Mouse (Mus musculus) forebrain, embryonic 14.5 days (tissue): ENCODE measurements around the gene Mal. TPM values are rescaled to one million over a fixed set of nuclear protein-coding genes. Genes with fewer than 3 reads are reported as not detected.
A peak's percentile ranks its signal among the peaks of the same experiment; 100 is the strongest.

Experiments used
- ATAC-seq: fragments of 200-750 bp; cut with Nextera tagmentation; 2 replicates; pipeline ENCODE4 v1.8.0; 2017; ENCODE audit warnings: mild to moderate bottlenecking, moderate library complexity
- DNase-seq: peaks from one replicate; pipeline ENCODE4 v3.0.0-alpha.2; 2015; ENCODE audit warnings: low spot score
- H3K27ac ChIP-seq: fragments of 300-500 bp; sonication (generic); 2 replicates; pipeline ENCODE4 v1.5.1; 2014; ENCODE audit warnings: low read depth, mild to moderate bottlenecking, control low read depth, low read length, moderate library complexity
- H3K27me3 ChIP-seq: fragments of 300-500 bp; sonication (generic); replicated peaks from 2 replicates; pipeline ENCODE4 v1.6.1; 2014; ENCODE audit warnings: low read length, control low read depth, mixed read lengths; ENCODE audit not compliant: control insufficient read depth, insufficient read depth
- H3K36me3 ChIP-seq: fragments of 300-500 bp; sonication (generic); 2 replicates; pipeline ENCODE4 v1.6.1; 2014; ENCODE audit warnings: low read length, control low read depth; ENCODE audit not compliant: control insufficient read depth, insufficient read depth
- H3K4me1 ChIP-seq: fragments of 300-500 bp; sonication (generic); 2 replicates; pipeline ENCODE4 v1.6.1; 2014; ENCODE audit warnings: antibody characterized with exemption, low read length, control low read depth; ENCODE audit not compliant: control insufficient read depth, insufficient read depth
- H3K4me2 ChIP-seq: fragments of 300-500 bp; sonication (generic); 2 replicates; pipeline ENCODE4 v1.6.1; 2014; ENCODE audit warnings: mild to moderate bottlenecking, control low read depth, low read length
- H3K4me3 ChIP-seq: fragments of 300-500 bp; sonication (generic); 2 replicates; pipeline ENCODE4 v1.5.1; 2014; ENCODE audit warnings: low read depth, low read length, control low read depth
- H3K9ac ChIP-seq: fragments of 300-500 bp; sonication (generic); 2 replicates; pipeline ENCODE4 v1.6.1; 2014; ENCODE audit warnings: mild to moderate bottlenecking, low read length, control low read depth, moderate library complexity
- H3K9me3 ChIP-seq: fragments of 300-500 bp; sonication (generic); replicated peaks from 2 replicates; pipeline ENCODE4 v1.6.1; 2016; ENCODE audit warnings: low read length, control low read depth, mixed read lengths; ENCODE audit not compliant: control insufficient read depth
- WGBS: fragments of 180-500 bp; shearing (Covaris S2); extraction: QIAGEN DNeasy Blood & Tissue Kit; methylation state at CpG from one replicate; pipeline ENCODE4 v1.1.7; 2014; 5-methylcytosine and 5-hydroxymethylcytosine counted together
- polyA plus RNA-seq: library from polyadenylated mRNA; unstranded; fragments of >200 nt; fragmentation: Nextera tagmentation; extraction: Ambion mirVana; gene quantifications from 2 replicates; pipeline ENCODE4 v1.2.1, GENCODE M21; 2014

Mal gene
- polyA plus RNA-seq, result 0.80 and 1.1 TPM in 2 replicates

DNA sequence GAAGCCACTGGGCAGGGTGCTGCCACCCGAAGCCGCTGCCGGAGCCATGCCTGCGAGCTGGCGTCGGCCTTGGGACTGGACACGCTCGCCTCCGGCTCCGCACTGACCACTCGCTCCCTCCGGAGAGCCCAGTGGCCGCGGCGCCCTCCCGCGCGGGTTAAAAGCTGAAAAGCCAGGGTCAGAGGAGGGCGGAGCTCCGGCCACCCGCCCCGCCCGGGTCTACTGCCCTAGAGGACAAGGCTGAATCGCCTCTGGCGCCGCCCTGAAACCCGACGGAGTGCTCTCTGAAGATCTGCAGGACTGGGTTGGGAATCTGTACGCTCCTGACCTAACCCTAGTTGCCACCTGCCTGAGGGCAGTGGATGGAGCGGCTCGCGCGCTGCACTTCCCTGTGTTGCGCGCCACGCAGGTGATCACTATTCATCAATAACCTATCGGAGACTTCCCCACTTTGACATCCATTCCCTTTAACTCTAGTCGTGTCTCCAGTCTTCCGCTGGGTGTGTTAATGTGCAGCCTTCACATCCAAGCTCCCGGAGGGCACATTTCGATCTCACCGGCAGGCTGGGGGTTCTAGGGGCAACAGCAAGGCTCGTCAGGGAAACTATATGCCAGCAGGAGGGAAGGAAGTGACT lies at the start of gene Mal:
TSS of gene Mal (minus strand) at position 610 of the 635 bp plus-strand sequence.
- Histone ChIP-seq H3K27me3 (peaks cover 38% of the 10 kb centered on the region), H3K4me3 (peak within 1 kb of the TSS; percentile 32), H3K36me3 (no peaks in the 10 kb centered on the region), H3K9ac (peak within 1 kb of the TSS; percentile 53), H3K9me3 (no peaks in the 10 kb centered on the region), H3K4me1 (no peaks in the 10 kb centered on the region), H3K27ac (no peak within 1 kb of the TSS), H3K4me2 (peak within 1 kb of the TSS; percentile 52)
- under 1% methylated on average over 43 of the region's 43 CpGs for WGBS
- no peak for DNase-seq
- ATAC-seq, result no peak

DNA sequence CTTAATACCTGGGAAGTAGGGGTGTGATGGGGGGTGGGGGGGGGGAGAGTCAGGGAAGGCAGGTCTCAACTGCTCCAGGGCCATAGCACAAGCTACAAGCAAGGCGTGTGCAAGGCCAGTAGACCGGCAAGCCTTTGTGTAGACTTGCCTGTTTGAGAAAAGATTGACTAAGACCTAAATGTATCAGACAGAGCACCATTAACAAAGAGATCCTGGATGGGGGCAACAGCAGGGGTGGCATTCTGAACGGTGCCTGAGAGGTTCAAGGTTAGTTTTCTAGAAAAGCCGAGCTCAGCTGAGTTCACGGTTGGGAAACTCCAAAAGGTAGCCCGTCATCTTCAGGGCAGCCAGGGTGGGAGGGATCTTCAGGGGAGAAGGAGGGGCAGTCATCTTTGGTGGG lies 48.8 kb upstream of the Mal start:
- no peaks in the 10 kb centered on the region for H3K4me1 ChIP-seq
- no peak overlapping the region for H3K27ac ChIP-seq
- H3K4me2 ChIP-seq, result no peak overlapping the region
- H3K4me3 ChIP-seq, result no peak overlapping the region
- DNase-seq, result no peak
- no peaks in the 10 kb centered on the region for H3K36me3 ChIP-seq
- H3K27me3 ChIP-seq, result no peaks in the 10 kb centered on the region
- no peaks in the 10 kb centered on the region for H3K9me3 ChIP-seq
- ATAC-seq, result no peak
- 79% methylated on average over 6 of the region's 6 CpGs for WGBS
- no peak overlapping the region for H3K9ac ChIP-seq

DNA sequence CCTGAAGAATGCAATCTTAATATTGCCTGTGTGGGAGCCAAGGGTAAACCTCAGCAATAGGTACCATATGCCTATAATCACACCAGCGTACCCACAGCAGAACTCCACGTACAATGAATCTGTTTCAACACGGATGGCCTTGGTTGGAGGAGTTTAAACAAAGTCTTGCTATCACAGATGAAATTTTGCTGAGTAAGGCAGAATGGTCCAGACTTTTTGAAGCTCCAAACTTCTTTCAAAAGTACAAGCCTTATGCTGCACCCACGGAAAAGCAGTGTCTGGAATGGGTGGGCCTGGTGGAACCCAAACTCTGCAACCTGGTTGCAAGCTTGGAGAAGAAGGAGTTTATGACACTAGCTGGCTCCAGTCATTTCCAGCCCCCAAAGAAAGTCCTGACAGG lies 32.7 kb upstream of the Mal start:
- no peaks in the 10 kb centered on the region for H3K27me3 ChIP-seq
- no peaks in the 10 kb centered on the region for H3K36me3 ChIP-seq
- H3K4me3 ChIP-seq, result no peak overlapping the region
- no peak overlapping the region for H3K4me2 ChIP-seq
- DNase-seq (no peak), ATAC-seq (no peak)
- 93% methylated on average over 4 of the region's 4 CpGs for WGBS
- H3K9me3 ChIP-seq, result no peaks in the 10 kb centered on the region
- H3K4me1 ChIP-seq, result no peaks in the 10 kb centered on the region
- no peak overlapping the region for H3K9ac ChIP-seq
- no peak overlapping the region for H3K27ac ChIP-seq

DNA sequence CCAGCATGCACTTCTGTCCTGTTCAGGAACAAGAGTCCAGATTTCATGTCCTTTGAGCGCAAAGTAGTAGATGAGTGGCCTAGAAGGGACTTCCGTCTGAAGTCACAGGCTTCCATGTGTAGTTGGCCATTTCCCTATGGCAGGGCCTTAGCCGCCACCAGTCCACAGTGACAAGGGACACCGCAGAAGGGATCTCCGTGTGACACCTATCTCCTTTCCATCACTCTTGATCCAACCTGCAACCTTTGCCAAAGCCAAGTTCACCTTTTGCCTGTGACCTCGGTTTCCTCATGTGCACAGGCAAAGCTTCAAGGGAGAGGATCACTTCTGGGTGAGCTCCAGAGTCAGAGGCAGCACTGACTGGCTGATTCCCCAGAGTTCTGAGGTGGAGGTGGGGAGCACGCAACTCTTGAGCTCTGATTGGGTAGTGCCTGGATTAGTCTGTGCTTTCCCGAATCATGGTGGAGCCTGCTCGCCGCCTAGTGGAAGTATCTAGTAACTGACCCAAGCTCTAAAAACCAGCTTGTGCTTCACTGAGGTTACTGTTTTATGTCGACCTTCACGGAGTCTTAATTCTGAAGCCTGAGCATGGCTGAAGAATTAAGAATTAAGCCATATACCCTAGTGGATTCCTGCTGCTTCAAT lies 27.3 kb upstream of the Mal start:
- Histone ChIP-seq H3K27me3 (no peaks in the 10 kb centered on the region), H3K9ac (no peak overlapping the region), H3K4me2 (no peak overlapping the region), H3K9me3 (no peaks in the 10 kb centered on the region), H3K36me3 (no peaks in the 10 kb centered on the region), H3K4me3 (no peak overlapping the region), H3K27ac (no peak overlapping the region), H3K4me1 (no peaks in the 10 kb centered on the region)
- peak; percentile 74 for ATAC-seq
- peak; percentile 80 for DNase-seq
- 36% methylated on average over 12 of the region's 12 CpGs for WGBS

DNA sequence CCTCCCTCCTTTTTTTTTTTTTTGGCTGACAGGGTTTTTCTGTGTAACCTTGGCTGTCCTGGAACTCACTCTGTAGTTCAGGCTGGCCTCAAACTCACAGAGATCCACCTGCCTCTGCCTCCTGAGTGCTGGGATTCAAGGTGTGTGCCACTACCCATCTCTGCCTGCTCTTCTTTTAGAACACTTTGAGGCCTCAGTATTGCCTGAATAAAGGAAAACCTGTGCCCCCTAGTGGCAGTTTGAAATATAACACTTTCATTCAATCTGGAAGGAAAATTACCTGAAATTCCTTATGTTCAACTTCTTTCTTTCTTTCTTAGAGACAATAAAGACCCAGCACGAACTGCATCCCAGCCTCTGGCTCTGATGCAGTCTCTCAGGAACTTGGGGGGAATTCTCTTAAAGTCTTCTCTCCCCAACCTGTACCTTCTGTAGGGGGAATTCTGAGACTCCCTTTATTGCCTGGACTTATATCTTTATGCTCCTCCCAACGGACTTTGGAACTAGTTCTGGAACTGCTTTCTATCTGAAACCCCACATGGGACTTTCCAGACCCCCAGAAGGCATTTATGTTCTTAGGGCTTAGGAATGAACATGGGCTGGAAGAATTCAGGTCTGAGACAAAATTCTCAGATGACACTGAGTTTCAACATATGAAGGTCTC lies 11.5 kb upstream of the Mal start:
- Histone ChIP-seq H3K4me2 (no peak overlapping the region), H3K4me1 (no peaks in the 10 kb centered on the region), H3K9me3 (no peaks in the 10 kb centered on the region), H3K27me3 (no peaks in the 10 kb centered on the region), H3K4me3 (no peak overlapping the region), H3K9ac (no peak overlapping the region), H3K27ac (no peak overlapping the region), H3K36me3 (no peaks in the 10 kb centered on the region)
- WGBS, result 19% methylated on average over 2 of the region's 2 CpGs
- DNase-seq, result peak; percentile 69
- ATAC-seq, result no peak

DNA sequence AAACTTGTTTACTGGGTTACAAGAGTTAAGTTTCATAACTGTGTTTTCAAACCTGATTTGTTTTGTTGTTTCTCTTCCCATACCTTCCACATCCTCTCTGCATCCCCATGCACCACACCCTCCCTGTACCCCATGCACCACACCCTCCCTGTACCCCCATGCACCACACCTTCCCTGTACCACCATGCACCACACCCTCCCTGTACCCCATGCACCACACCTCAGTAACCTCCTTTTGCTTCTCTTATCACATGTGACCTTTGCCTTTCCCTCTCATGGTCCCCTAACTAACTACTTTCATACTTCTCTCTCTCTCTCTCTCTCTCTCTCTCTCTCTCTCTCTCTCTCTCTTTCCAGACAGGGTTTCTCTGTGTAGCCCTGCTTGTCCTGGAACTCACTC lies 10.5 kb upstream of the Mal start:
- H3K4me2 ChIP-seq, result no peak overlapping the region
- no peak overlapping the region for H3K9ac ChIP-seq
- no peaks in the 10 kb centered on the region for H3K36me3 ChIP-seq
- no peaks in the 10 kb centered on the region for H3K4me1 ChIP-seq
- ATAC-seq, result no peak
- no peak overlapping the region for H3K27ac ChIP-seq
- H3K9me3 ChIP-seq, result no peaks in the 10 kb centered on the region
- no peaks in the 10 kb centered on the region for H3K27me3 ChIP-seq
- DNase-seq, result no peak
- H3K4me3 ChIP-seq, result no peak overlapping the region

DNA sequence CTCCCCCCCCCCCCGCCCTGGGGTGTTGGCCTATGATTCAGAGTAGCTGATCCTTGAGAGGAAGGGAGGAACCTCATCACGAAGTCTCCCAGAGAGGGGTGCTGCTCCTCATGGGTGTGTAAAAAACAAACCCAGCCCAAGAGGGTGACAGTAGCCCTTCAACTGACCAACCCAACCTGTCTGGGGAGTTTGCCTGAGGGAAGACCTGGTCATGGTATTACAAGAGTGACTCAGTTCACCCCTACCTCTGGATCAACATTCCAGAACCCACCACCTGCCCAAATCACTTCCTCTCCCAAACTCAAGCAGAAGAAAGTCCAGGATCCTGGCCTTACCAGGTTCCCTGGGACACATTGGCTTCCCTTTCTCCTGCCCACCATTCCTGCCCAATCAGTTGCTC lies 6.2 kb upstream of the Mal start:
- Histone ChIP-seq H3K9me3 (no peaks in the 10 kb centered on the region), H3K27me3 (no peaks in the 10 kb centered on the region), H3K4me2 (no peak overlapping the region), H3K36me3 (no peaks in the 10 kb centered on the region), H3K9ac (no peak overlapping the region), H3K4me3 (no peak overlapping the region), H3K4me1 (no peaks in the 10 kb centered on the region), H3K27ac (no peak overlapping the region)
- 39% methylated on average over 2 of the region's 2 CpGs for WGBS
- DNase-seq, result no peak
- no peak for ATAC-seq

DNA sequence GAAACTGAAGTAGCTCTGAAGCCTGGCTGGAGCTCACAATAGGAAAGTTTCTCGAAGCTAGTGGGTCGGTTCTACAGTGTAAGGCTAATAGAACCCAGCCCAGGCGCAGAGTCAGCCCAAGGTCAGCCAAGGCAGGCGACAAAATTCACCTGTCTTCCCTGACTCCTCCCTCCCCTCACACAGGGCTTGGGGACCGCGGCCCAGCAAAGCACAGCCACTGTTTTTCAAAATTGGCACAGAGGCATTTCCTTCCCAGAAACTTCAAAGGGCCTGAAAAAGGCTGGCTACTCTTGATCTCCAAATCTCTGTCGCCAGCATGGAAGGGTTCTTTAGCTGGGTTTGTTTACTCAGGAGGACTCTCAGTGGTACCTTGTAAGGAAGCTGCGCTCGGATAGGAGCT lies 1.1 kb downstream of the Mal start:
- Histone ChIP-seq H3K4me2 (no peak overlapping the region), H3K9me3 (no peaks in the 10 kb centered on the region), H3K9ac (no peak overlapping the region), H3K4me1 (no peaks in the 10 kb centered on the region), H3K36me3 (no peaks in the 10 kb centered on the region), H3K27ac (no peak overlapping the region), H3K27me3 (peaks cover 38% of the 10 kb centered on the region), H3K4me3 (peak overlapping the region; percentile 32; the same call in 1 of the 2 replicates)
- 5% methylated on average over 9 of the region's 9 CpGs for WGBS
- ATAC-seq (no peak), DNase-seq (no peak)

DNA sequence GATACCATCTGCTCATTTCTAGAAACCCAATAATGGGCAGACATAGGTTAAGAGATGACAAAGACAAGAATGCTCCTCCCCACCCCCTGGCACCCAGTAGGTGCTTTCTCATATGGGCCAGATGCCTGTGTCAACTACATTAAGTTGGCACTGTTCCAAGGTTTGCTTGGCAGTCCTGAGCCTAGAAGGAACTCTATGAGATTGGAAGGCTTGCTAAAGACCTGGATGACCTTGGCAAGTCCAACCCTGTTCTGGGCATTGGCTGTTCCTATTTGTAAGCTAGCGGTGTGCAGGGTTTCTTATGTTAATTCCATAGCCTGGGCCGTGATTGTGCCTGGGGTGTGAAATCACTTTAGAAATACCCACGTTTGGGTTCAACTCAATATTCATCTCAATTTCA lies 1.7 kb downstream of the Mal start:
- Histone ChIP-seq H3K4me1 (no peaks in the 10 kb centered on the region), H3K27ac (no peak overlapping the region), H3K9me3 (no peaks in the 10 kb centered on the region), H3K4me2 (no peak overlapping the region), H3K4me3 (no peak overlapping the region), H3K9ac (no peak overlapping the region), H3K27me3 (peaks cover 38% of the 10 kb centered on the region), H3K36me3 (no peaks in the 10 kb centered on the region)
- ATAC-seq (no peak), DNase-seq (no peak)
- 55% methylated on average over 3 of the region's 3 CpGs for WGBS
